Mouse (Mus musculus) megakaryocyte, embryonic 14.5 days (primary cell): ENCODE results near the gene Iqck.

ENCODE experiments used
- FLI1 ChIP-seq: IDR thresholded peaks from 2 replicates; pipeline ENCODE4 v1.6.1; 2012; ENCODE audit warnings: low read length, inconsistent platforms, mixed read lengths
- GATA1 ChIP-seq: IDR thresholded peaks from 3 replicates; pipeline ENCODE4 v1.6.1; 2012; ENCODE audit warnings: mixed read lengths, low read length, inconsistent platforms, borderline replicate concordance

DNA sequence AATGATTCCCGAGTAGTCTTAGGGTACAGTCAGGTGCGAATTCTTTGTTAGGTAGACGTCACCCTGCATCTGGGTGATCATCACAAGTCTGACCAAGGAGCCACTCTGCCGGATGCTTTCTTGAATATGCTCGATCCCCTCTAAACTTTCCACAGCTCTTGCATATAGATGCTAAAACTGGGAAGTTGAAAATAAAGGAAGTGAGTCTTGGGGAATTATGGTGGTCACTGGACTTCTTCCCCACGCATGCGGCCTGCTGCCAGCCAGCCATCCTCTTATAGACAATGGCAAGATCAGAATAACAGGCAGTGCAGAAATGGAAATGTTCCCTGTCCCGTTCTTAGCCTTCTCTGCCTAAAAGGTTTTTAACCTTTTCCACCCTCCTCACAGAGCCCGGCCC, 48.3 kb downstream of the Iqck start:
- no peak for TF ChIP-seq GATA1
- TF ChIP-seq FLI1: no peak
